Mouse (Mus musculus): Measurements from ENCODE around the gene Mef2c. TPM values are rescaled to one million over a fixed set of nuclear protein-coding genes. Genes with fewer than 3 reads are reported as not detected.

Gene Mef2c
- total RNA-seq, 2 experiments from 2014 or later: 330 to 357 TPM

DNA sequence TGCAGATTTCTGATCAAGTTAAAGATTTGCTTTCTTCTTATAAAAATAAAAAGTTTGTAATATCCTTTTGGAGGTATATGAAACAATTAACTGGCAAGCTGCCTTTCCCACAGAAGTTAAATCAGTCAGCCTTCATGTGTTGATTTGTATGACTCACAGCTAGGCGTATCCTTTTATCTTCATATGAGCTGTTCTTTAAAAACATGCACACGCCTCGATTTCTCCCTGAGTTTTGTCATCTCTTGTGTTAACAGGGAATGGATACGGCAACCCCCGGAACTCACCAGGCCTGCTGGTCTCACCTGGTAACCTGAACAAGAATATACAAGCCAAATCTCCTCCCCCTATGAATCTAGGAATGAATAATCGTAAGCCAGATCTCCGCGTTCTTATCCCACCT, 148.7 kb downstream of the Mef2c start:
- no peak for DNase-seq
- intact Hi-C loops (cut with DNase I): no loop called here

DNA sequence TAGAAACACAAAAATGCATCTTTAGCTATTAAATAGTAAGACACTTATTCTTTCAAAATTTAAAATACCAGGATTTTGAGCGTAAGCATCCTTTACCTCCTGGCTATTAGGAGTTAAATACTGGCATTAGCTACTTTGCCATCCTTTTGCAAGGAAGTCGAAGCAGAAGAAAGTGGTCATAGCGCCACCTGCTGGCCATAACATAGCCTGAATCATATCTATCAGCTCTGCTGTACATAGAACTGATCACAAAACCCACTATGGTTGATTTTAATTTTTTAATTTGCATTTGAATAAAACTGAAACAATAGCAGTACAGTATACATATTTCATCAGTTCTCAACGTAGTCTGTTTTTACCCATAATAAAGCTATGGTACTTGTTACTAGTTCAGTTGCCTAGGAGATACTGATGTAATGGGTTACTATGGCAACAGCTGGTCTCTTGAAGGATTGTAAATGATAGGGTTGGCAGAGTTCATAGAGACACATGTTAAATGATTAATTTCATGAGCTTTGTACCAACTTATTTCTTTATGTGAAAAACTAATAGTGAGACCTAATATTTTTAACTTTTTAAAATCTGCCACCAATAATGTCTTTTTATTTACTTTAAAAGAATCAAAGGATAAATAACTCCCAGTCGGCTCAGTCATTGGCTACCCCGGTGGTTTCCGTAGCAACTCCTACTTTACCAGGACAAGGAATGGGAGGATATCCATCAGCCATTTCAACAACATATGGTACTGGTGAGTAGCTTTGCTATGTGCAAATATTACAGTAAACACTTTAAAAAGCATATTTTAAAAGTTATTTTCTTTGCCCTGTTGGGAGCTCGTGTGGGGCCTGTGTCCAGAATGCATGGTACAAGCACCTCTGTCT, 151.3 kb downstream of the Mef2c start:
- intact Hi-C loops (cut with DNase I): no loop called here
- peak; percentile 69 to 71 for DNase-seq

DNA sequence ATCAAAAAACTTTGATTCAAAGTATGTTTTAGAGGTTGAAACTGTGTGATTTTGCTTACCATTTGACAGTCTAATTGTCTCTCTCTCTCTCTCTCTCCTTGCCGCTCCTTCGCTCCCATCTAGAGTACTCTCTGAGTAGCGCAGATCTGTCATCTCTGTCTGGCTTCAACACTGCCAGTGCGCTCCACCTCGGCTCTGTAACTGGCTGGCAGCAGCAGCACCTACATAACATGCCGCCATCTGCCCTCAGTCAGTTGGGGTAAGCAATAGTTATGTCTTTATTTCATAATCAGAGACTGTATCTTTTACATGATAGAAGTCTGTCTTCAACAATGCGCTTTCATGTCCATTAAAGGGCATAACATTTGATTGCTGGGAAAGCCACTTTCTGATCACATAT, 152.3 kb downstream of the Mef2c start:
- no peak for DNase-seq
- intact Hi-C loops (cut with DNase I): no loop called here

DNA sequence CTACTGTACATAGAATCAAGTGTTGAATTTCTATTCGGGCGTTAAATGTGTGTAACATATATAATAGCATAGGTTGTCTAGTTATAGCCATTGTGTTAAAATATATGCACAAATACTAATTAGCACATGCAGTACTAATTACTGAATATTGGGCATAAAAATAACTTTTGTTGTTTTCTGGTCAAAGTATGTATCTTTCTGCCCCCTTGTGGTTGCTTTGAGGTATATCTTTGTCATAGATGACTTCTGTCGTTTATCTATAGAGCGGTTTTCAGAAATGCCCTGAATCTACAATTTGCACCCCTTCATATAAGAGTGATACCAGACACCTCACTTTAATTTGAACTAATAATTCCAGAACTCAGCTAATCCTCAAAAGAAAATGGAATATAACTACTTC, 152.9 kb downstream of the Mef2c start:
- no peak for DNase-seq

DNA sequence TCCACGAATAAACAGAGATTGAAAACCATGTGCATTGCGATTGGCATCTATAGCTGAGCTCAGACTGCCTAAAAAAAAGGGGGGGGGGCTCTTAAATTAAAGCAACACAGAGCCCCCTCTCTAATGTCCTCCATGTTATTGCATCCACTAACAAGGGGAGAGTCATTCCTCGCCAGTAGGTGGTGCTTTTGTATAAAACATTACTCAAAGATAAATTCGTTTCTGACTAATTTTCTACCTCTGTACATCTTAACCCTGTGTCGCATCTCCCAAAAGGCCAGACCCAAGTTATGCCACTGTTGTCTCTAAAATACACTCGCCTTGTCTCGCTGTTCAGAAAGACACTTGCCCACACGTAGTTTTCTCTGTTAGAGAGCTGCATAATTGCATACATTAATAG, 156.9 kb downstream of the Mef2c start:
- DNase-seq: no peak
- intact Hi-C loops (cut with DNase I): loop anchor here (10.0 kb wide), 1 partner anchor 1876 kb away; the partner anchor contains the start of gene Cetn3

More for the DNA sequence above, 152.9 kb downstream of the Mef2c start:
- intact Hi-C loops (cut with DNase I): no loop called here

DNA sequence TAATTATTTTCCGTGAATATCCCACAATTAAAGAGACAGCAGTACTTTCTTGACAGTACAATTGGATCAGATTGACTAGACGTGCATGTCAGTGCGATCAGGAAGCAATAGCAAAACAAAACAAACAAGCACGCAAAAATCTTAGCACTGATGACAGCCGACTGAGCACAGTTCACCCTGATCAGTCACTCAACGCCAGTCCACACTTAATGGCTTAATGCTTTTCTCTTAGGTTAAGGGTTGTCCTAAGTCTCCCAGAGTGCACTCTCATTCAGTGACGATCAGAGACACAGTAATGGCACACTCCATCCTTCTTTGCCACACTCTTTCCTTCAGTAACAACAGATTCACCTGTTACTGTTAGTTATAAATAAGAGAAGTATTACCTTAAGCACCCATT, 157.3 kb downstream of the Mef2c start:
- DNase-seq: no peak
- intact Hi-C loops (cut with DNase I): loop anchor here (10.0 kb wide), 1 partner anchor 1876 kb away; the partner anchor contains the start of gene Cetn3

DNA sequence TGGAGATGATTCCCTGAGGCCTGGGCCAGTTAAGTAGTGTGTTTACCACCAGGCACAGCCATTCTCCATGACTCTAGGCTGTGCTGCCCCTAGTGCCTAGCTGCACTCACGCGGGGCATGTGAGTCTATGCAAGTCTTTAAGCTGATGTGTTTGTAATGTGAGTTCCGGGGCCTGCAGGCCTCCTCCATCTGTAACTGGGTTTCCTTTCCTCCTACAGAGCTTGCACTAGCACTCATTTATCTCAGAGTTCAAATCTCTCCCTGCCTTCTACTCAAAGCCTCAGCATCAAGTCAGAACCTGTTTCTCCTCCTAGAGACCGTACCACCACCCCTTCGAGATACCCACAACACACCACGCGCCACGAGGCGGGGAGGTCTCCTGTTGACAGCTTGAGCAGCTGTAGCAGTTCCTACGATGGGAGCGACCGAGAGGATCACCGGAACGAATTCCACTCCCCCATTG, 158.3 kb downstream of the Mef2c start:
- intact Hi-C loops (cut with DNase I): loop anchor here (10.0 kb wide), 1 partner anchor 1877 kb away; the partner anchor contains the start of gene Cetn3
- no peak for DNase-seq

DNA sequence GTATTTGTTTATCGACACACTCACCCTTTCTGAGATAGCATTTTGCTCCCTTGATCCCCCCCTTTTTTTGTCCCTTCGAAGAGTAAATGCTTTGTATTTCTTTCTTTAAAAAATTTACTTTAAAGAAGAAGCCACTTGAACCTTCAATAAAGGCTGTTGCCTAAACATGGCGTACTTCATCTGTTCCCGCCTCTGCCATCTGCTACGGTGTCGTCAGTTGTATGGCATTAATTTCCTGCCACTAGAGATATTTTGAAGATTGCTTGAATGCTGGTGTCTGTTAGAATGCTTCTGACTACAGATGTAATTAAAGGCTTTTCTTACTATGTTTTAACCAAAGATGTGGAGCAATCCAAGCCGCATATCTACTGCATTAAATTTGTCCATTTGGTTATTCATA, 162.3 kb downstream of the Mef2c start:
- intact Hi-C loops (cut with DNase I): loop anchor here (10.0 kb wide), 1 partner anchor 1881 kb away; the partner anchor contains the start of gene Cetn3
- DNase-seq: no peak

DNA sequence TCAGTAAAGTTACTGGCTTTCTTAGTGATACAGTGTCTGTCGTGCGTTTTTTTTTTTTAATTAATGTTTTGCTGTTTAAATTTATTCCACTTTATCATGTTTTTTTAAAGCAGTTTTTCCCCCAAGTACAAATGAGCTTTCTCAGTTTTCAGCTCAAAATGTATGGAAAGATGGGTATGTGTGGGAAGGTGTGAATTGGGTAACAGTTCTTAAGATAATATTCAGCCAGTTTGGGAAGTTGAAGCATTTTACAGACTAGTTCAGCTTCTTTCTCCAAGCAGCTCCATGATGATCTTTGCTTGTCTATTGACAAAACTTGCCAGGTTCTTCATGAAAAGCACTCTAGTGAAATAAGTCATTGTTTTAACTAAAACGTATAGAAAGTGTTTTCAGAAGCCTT, 163.2 kb downstream of the Mef2c start:
- DNase-seq: no peak
- intact Hi-C loops (cut with DNase I): loop anchor here (10.0 kb wide), 1 partner anchor 1882 kb away; the partner anchor contains the start of gene Cetn3

DNA sequence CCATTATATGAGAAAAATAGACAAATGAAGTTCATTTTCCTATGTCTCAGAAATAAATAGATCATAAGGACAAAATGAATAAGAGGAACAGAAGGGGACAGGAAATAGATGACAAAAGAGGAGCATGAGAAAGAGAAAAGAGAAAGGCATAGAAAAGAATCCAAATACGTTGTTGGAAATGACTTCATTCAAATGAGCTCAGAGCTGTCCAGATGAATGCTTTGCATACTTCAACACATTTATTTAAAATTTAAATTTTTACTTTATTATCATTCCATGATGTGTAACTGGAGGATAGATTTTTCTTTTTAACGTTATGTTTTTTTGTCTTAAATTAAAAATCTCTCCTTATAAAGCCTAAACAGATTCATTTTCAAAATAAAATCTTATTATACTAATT, 203.8 kb downstream of the Mef2c start:
- no peak for DNase-seq
- intact Hi-C loops (cut with DNase I): no loop called here

DNA sequence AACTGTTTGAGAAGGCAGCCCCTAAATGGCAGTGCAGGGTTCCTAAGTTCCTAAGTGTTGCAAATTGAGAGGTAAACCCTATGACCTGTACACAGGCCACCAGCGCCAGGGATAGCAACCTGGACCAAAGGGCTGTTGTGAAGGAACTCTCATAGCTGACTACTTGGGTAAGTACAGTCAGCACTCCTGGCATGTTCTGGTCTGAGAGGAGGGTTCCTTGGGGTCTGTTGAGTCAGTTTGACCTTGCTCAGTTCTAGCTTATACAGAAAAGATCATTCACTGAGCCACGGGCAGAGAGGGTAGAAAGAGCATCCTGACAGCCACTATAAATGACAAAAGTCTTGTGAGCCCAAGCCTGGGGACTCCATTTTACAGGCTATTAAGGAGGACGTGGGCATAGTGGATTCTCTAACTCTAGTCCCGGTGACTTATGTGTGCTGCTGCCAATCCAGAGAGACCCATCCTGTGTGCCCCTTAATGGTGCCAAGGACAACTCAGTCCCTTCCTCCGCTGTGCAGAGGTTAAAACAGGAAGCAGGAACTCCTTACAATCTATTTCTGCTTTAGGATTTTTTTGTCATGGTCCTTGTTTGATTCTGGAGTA, 209.0 kb downstream of the Mef2c start:
- no peak for DNase-seq
- intact Hi-C loops (cut with DNase I): loop anchor here (10.0 kb wide), 2 partner anchors 632 to 1042 kb away; no protein-coding TSS in a partner anchor

DNA sequence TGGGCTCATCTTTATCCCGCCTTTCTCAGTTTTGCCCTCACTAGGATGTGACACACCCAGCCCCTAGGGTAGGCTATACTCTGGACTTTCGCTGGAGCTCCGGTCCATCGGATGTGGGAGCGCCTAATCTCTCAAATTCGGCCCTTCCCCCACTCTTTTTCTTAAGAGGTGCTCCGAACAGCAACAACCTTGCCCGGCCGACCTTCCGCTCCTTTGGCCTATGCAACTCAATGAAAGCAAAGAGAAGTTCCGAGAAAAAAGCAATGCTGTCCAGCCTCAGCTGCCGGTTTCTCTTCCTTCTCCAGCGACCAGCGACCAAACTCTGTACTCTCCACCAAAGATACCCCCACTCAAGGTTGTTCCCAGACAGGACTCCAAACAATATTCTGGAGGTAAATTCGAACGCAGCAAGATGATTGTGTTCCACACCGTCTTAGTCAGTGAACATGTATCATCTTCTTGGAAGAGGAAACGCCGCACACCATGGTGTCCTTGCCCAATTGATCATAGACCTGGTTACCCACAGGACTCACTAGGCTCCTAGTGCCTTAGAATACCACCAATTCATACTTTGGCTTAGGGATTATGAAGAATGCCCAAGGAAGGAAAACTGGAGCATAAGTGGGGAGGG, 209.9 kb downstream of the Mef2c start:
- DNase-seq: no peak
- intact Hi-C loops (cut with DNase I): loop anchor here (10.0 kb wide), 2 partner anchors 631 to 1041 kb away; no protein-coding TSS in a partner anchor

DNA sequence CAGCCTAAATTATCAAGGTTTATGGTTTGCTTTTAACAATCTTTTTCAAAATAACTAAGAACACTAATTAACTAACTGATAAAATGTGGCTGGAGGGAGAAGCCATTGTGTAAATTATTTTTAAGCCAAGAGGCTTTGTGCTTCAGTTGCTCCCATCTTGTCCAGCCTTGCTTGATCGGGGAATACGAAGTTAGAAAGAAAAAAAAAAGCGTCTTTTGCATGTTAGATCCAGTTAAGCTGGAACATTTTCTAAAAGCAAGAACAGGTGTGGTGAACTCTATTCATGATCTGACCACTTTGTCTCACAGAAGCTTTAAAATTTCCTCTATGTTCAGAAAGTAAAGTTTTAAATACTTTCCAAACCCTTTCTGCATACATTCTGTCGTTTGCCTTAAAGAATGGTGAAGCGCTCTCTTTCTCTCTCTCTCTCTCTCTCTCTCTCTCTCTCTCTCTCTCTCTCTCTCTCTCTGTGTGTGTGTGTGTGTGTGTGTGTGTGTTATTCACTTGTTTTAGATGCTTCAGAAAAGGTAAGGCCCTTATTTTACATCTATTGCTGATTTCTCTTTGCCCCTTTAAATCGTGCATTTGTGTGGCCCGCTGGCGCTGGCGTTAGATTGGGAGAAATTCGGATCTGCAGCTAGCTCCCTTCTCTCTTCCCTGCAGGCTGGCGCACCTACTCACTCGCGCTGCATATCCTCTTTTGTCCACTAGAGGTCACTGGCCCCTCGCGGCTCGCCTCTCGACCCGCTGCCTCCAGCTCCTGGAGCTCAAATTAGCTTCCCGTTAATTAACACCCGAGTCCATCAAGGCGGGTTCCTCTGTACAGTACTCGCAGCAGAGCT, 210.9 kb downstream of the Mef2c start:
- DNase-seq: peak; percentile 49 to 67
- intact Hi-C loops (cut with DNase I): loop anchor here (10.0 kb wide), 2 partner anchors 630 to 1040 kb away; no protein-coding TSS in a partner anchor

DNA sequence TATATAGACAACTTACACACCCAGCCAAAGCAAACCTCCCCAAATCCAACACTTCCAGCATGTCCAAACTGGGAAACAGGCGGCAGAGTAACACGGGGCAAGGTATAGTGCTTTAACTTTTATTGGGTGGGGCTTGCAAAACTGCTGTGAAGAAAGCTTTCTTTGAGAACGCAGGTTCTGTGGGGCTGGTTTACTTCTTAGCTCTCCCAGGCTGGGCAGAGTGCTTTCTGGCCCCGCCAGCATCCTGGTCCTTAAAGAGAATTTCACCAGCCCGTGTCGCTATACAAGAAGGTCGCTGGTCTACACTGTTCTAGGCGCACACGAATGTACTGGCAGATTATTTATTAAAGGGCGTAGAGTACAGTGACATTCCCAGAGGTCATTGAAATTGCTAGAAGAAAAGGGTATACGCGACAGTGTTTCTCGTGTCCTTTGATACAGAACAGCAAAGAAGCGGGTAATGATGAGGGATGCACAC, 211.5 kb downstream of the Mef2c start:
- intact Hi-C loops (cut with DNase I): loop anchor here (10.0 kb wide), 2 partner anchors 629 to 1039 kb away; no protein-coding TSS in a partner anchor
- DNase-seq: no peak

DNA sequence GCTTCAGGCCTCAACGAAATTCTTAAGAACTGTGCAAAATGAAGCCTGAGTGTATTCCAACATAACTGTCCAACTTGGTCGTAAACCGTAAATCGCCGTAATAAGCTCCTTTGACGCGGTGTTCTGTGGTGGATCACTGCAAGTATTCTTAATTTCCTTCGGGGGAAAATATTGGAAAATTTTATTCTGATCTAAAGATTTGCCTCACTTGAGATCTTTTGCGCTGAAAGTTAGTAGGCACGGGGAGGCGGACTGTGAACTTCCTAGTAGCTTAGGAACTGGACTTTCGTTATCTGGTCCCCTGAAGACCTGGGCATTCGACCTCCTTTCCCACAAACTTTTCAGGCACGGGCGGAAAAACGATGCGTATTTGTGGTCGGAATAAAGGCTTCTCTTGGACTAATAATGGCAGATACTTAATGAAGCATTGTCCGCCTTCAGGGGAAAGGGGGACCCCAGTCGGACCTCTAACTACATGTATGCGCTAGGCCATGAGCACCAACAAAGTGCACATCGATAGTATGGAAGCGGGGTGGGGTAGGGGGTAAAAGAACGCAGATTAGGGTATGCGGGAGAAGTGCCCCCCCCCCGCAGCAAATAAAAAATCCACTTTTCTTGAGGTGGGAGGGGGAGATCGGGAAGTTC, 212.3 kb downstream of the Mef2c start:
- DNase-seq: no peak
- intact Hi-C loops (cut with DNase I): loop anchor here (10.0 kb wide), 2 partner anchors 629 to 1039 kb away; no protein-coding TSS in a partner anchor
